Mouse (Mus musculus): Measurements from ENCODE around the gene Plekha1.

DNA sequence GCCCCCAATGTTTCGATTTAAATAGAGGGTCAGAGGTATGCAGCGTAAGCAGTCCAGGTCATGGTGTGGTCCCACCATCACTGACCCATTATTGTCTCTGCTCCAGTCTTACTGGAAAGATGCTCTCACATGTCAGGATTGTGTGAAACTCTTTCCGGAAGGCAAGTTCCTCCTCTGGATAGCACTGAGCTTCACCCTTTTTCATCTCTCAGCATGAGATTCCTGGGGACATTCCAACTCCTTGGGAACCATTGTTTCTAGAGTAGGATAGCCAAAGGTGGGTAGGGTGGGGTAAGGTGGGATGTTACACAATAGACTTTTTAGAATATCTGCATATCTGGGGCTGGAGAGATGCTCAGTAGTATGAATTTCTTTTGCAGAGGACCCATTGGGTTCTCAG, 80.2 kb downstream of the Plekha1 start:
- TF ChIP-seq MAX (IDR thresholded peaks at IDR 0.05; ENCODE audit: low read length) (no peak), EP300 (IDR thresholded peaks at IDR 0.05; ENCODE audit: low read depth in 1 of 2, low read length in 2 of 2) (no peak), ETS1 (IDR thresholded peaks at IDR 0.05; ENCODE audit: low read depth, low read length) (no peak), CTCF (IDR thresholded peaks at IDR 0.05 in 2 of 3, conservative IDR thresholded peaks at IDR 0.05 in 1 of 3; ENCODE audit: control insufficient read depth in 1 of 3, insufficient read depth in 1 of 3, low read depth in 2 of 3, low read length in 3 of 3, poor library complexity in 1 of 3, severe bottlenecking in 1 of 3) (no peak), MEF2A (IDR thresholded peaks at IDR 0.05; ENCODE audit: extremely low read depth, insufficient replicate concordance, low read depth, low read length, poor library complexity, severe bottlenecking) (no peak), UBTF (IDR thresholded peaks at IDR 0.05; ENCODE audit: borderline replicate concordance, insufficient read depth, low read depth, low read length) (no peak), ZNF384 (IDR thresholded peaks at IDR 0.05; ENCODE audit: low read depth, low read length) (no peak), POLR2AphosphoS5 (IDR thresholded peaks at IDR 0.05; ENCODE audit: borderline replicate concordance, low read depth, low read length) (no peak)

Data from MEL (cell line).